ENCODE assay signal across 9 mouse cellular contexts in the genomic region with DNA sequence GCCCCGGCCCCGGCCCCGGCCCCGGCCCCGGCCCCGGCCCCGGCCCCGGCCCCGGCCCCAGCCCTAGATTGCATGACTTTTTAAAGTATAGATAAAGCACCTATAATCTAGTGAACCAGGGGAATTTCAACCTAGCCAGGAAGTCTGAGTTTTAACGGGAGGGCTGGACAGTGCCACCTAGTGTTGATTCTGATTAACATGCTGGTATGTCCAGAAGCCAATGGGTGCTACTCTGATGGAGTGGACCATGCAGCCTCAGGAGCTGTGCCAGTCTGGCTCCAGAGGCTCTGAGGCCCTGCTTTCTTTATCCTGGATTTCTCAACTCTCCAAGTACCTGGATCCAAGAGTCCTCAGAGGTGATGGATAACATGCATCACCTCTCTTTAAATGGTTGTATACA. TPM values are rescaled to one million over a fixed set of nuclear protein-coding genes. Genes with fewer than 3 reads are reported as not detected.
DNase-seq lines count a peak whose midpoint lies in the region; ATAC-seq and TF ChIP-seq lines count a peak whose summit lies in the region.
"Had no signal": no experiment of that assay in that cellular context is flagged by ENCODE, and none has a peak within 500 bp of the region (broad histone marks: within the 10 kb centered on the region; RNA-seq: fewer than 3 reads in every experiment).

No protein-coding gene starts in this region.

- no peaks in the 10 kb centered on the region for H3K4me1 ChIP-seq in spleen, adult 2 months (ENCODE audit: control insufficient read depth, insufficient read depth, insufficient read length)
- H3K4me1 ChIP-seq: neural tube, embryonic 12.5 days had no signal

- peak; percentile 8 to 36 for DNase-seq in heart, postnatal 14 days
- DNase-seq in heart, adult 8-10 months (ENCODE audit: low spot score), result no peak
- peak in 1 of 2 experiments; percentile 9 for DNase-seq in spleen, adult 2 months (ENCODE audit: low read depth in 1 of 2, low spot score in 2 of 2)
- DNase-seq in spleen, postnatal 36 days (ENCODE audit: low spot score in 2 of 2), result no peak
- peak; percentile 67 for DNase-seq in embryo, embryonic 11 days
- peak; percentile 33 for DNase-seq in lung, postnatal 36 days
- DNase-seq in gastrocnemius, postnatal 25 days, result no peak

- no peak overlapping the region for H3K4me3 ChIP-seq in spleen, adult 2 months (ENCODE audit: extremely low read depth, insufficient read depth, insufficient read length)
- H3K4me3 ChIP-seq: neural tube, embryonic 12.5 days had no signal

- peak; percentile 35; the same call in 1 of the 2 replicates for TF ChIP-seq CTCF in spleen, adult 2 months (IDR thresholded peaks at IDR 0.05; ENCODE audit: extremely low read depth, insufficient read depth, insufficient read length, insufficient replicate concordance)

- no peak for TF ChIP-seq POLR2A in spleen, adult 2 months (IDR thresholded peaks at IDR 0.05; ENCODE audit: low read depth, low read length)

- H3K27ac ChIP-seq in spleen, adult 2 months (ENCODE audit: insufficient read depth, low read length), result no peak overlapping the region
- H3K27ac ChIP-seq: neural tube, embryonic 12.5 days had no signal

- intact Hi-C loops in heart, postnatal 14 days (cut with DNase I), result loop anchor here (2.0 to 5.0 kb wide), 2 partner anchors 173 to 243 kb away; no protein-coding TSS in a partner anchor

- ATAC-seq in megakaryocyte, adult 5-6 weeks (ENCODE audit: poor library complexity, severe bottlenecking), result no peak

- 77% methylated on average over 10 of the region's 10 CpGs for WGBS in spleen, adult 2 months

- no peaks in the 10 kb centered on the region for H3K27me3 ChIP-seq in spleen, adult 2 months (ENCODE audit: control insufficient read depth, insufficient read depth, low read length)
- H3K27me3 ChIP-seq: neural tube, embryonic 12.5 days had no signal

- H3K36me3 ChIP-seq in spleen, adult 2 months (ENCODE audit: control insufficient read depth, insufficient read depth, low read length), result no peaks in the 10 kb centered on the region
- H3K36me3 ChIP-seq: neural tube, embryonic 12.5 days had no signal

RNA-seq across cellular contexts. Expression of a gene that starts 35.8 kb away (rescaled TPM):
- not detected for total RNA-seq in heart, postnatal 14 days (2021)
- not detected for total RNA-seq in heart, adult 8-10 months (2022)
- not detected in 2 replicates for polyA plus RNA-seq in spleen, adult 2 months (2012; rRNA removed)
- not detected in 2 replicates for total RNA-seq in megakaryocyte, adult 5-6 weeks (2015)
- not detected in 2 replicates for total RNA-seq in megakaryocyte, adult 5-6 weeks (2017)
- total RNA-seq in gastrocnemius, postnatal 25 days (2021), result not detected
- polyA plus RNA-seq: neural tube, embryonic 12.5 days had no signal

Comparison
In these comparisons a context has a peak if more than half of its experiments do, and no peak if none do; other contexts are left out.
1. DNase-seq: peak in heart, postnatal 14 days (2 of 2), embryo, embryonic 11 days (single experiment) and lung, postnatal 36 days (single experiment); none in heart, adult 8-10 months (single experiment), spleen, postnatal 36 days (0 of 2) and gastrocnemius, postnatal 25 days (single experiment).